Mouse (Mus musculus) spleen, adult 2 months (tissue): ENCODE results near the gene Ddx42. TPM values are rescaled to one million over a fixed set of nuclear protein-coding genes. Genes with fewer than 3 reads are reported as not detected.

Experiments used
- DNase-seq, 2 experiments: peaks; one replicate each; pipeline versions ENCODE4 v3.0.0 to v3.0.0-alpha.2; 2012 to 2021; ENCODE audit warnings: low spot score in 2 of 2, low read depth in 1 of 2
- H3K27ac ChIP-seq: fragments of 200-500 bp; 2 replicates; pipeline ENCODE4 v1.5.1; 2012; ENCODE audit warnings: low read length, inconsistent platforms; ENCODE audit not compliant: insufficient read depth
- H3K27me3 ChIP-seq: fragments of 200-500 bp; 2 replicates; pipeline ENCODE4 v1.6.1; 2012; ENCODE audit warnings: mild to moderate bottlenecking, moderate library complexity, low read length, inconsistent platforms; ENCODE audit not compliant: control insufficient read depth, insufficient read depth
- H3K36me3 ChIP-seq: fragments of 200-500 bp; 2 replicates; pipeline ENCODE4 v1.6.1; 2012; ENCODE audit warnings: mild to moderate bottlenecking, low read length, inconsistent platforms; ENCODE audit not compliant: control insufficient read depth, insufficient read depth
- H3K4me1 ChIP-seq: fragments of 200-500 bp; 2 replicates; pipeline ENCODE4 v1.6.1; 2011; ENCODE audit warnings: inconsistent platforms; ENCODE audit not compliant: control insufficient read depth, insufficient read depth, insufficient read length
- H3K4me3 ChIP-seq: fragments of 200-500 bp; 2 replicates; pipeline ENCODE4 v1.5.1; 2011; ENCODE audit warnings: mild to moderate bottlenecking, inconsistent platforms; ENCODE audit not compliant: insufficient read depth, insufficient read length; ENCODE audit errors: extremely low read depth
- CTCF ChIP-seq: fragments of 200-500 bp; IDR thresholded peaks from 2 replicates; pipeline ENCODE4 v1.5.1; 2011; ENCODE audit warnings: mild to moderate bottlenecking, inconsistent platforms; ENCODE audit not compliant: insufficient read depth, insufficient read length, insufficient replicate concordance; ENCODE audit errors: extremely low read depth
- POLR2A ChIP-seq: fragments of 200-500 bp; IDR thresholded peaks from 2 replicates; pipeline ENCODE4 v1.6.1; 2011; ENCODE audit warnings: low read depth, low read length, inconsistent platforms
- WGBS: fragments of 180-500 bp; shearing (Covaris S2); methylation state at CpG from one replicate; pipeline ENCODE4 v1.1.7; 2018; 5-methylcytosine and 5-hydroxymethylcytosine counted together
- polyA plus RNA-seq: library from polyadenylated mRNA; depleted of rRNA; stranded (reverse); fragments of >200 nt; gene quantifications from 2 replicates; pipeline ENCODE4 v1.2.3, GENCODE M21; 2012

The Ddx42 gene
- polyA plus RNA-seq, 1 experiment = 7.4 TPM

- Histone ChIP-seq H3K27me3 (no peaks in the 10 kb centered on the region), H3K4me3 (peak within 1 kb of the TSS; percentile 80), H3K36me3 (peaks cover 20% of the 10 kb centered on the region), H3K27ac (peak within 1 kb of the TSS; percentile 60), H3K4me1 (no peaks in the 10 kb centered on the region; the same call in 1 of the 2 replicates)
- peak; percentile 94 to 99 for DNase-seq
- TF ChIP-seq POLR2A = peak; percentile 63
- TF ChIP-seq CTCF = no peak
- 1% methylated on average over 42 of the region's 42 CpGs for WGBS
Observed at GRCm38 (mm10) chr11:106255685-106256451, 39.1 kb downstream of the Ddx42 start, which contains the start of the genes Ftsj3 and Psmc5. Gene Ftsj3, minus strand, starts transcription at chr11:106256079. Gene Psmc5, plus strand, starts transcription at chr11:106256154.

- no peak for TF ChIP-seq CTCF
- TF ChIP-seq POLR2A = no peak
- Histone ChIP-seq H3K4me3 (no peak overlapping the region; the same call in 1 of the 2 replicates), H3K4me1 (no peaks in the 10 kb centered on the region; the same call in 1 of the 2 replicates), H3K27me3 (no peaks in the 10 kb centered on the region), H3K27ac (no peak overlapping the region), H3K36me3 (peaks cover 26% of the 10 kb centered on the region)
- DNase-seq = no peak
- 75% methylated on average over 5 of the region's 5 CpGs for WGBS
Observed at GRCm38 (mm10) chr11:106256775-106257174, 40.0 kb downstream of the Ddx42 start.

GRCm38 (mm10) chr11:106260826-106261450, 44.2 kb downstream of the Ddx42 start:
- no peak for DNase-seq
- Histone ChIP-seq H3K27me3 (no peaks in the 10 kb centered on the region), H3K27ac (no peak overlapping the region), H3K36me3 (peaks cover 53% of the 10 kb centered on the region), H3K4me3 (no peak overlapping the region), H3K4me1 (no peaks in the 10 kb centered on the region; the same call in 1 of the 2 replicates)
- TF ChIP-seq POLR2A = no peak
- TF ChIP-seq CTCF = no peak
- 88% methylated on average over 14 of the region's 14 CpGs for WGBS

DNA sequence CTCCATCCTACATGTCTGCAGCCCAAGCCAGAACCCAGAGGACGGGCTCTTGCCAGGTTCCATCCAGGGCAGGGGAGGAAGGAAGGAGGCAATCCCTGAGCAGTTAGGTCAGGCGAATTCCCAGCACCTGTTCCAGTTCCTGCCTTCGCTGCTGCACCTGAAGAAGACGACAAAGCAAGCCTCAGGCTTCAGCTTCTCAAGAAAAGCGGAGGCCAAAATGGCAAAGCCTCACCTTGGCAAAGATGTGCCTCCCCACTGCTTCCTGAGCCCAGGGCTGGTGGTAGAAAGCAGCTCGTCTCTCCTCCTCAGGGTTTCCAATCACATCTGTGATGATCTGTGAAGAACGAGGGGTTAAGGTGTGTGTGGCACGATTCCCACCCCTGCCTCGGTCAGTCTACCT, 47.2 kb downstream of the Ddx42 start:
- 96% methylated on average over 9 of the region's 9 CpGs for WGBS
- H3K36me3 ChIP-seq = peaks cover 66% of the 10 kb centered on the region
- no peaks in the 10 kb centered on the region for H3K27me3 ChIP-seq
- H3K27ac ChIP-seq = no peak overlapping the region
- peaks cover 2% of the 10 kb centered on the region; the same call in 1 of the 2 replicates for H3K4me1 ChIP-seq
- no peak overlapping the region for H3K4me3 ChIP-seq
- no peak for DNase-seq
- TF ChIP-seq CTCF = no peak
- no peak for TF ChIP-seq POLR2A

DNA sequence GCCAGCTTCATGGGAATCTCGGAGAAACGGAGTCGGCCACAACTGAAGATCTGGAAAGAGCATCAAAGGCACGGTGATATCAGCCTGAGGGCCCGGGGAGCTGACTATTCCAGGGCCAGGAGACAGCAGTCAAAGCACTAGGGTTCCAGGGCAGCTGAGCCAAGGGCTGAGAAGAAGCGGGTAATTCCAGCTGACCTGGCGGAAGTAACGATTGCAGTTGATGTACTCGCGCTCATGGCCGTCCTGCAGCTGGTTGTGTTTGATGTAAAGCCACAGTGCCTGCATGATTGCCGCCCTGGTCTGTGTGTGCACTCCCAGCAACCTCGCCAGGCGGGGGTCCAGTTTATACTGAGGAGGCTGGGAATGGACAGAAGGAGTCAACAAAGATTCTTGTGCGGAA, 48.3 kb downstream of the Ddx42 start:
- 91% methylated on average over 15 of the region's 15 CpGs for WGBS

DNA sequence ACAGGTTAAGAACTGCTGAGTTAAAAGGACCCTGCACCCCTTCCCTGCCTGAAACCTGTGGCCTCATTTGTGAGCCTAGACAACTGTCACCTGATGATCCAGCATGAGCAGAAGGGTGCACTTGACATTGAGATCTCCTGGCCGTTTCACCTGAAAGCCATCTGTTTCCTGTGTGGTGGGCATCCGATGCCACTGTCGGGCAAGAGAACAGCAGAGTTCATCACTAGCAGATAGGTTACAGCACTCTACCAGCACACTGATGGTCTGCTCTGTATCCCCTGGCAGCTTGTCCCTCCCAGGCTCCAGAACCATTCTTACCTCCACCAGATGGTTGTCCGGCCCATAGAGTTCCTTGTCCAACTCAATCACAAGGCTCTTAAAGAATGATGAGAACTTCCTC, 48.8 kb downstream of the Ddx42 start:
- peaks cover 10% of the 10 kb centered on the region; the same call in 1 of the 2 replicates for H3K4me1 ChIP-seq
- no peaks in the 10 kb centered on the region for H3K27me3 ChIP-seq
- H3K27ac ChIP-seq = no peak overlapping the region
- 52% methylated on average over 4 of the region's 4 CpGs for WGBS
- no peak overlapping the region for H3K4me3 ChIP-seq
- DNase-seq = no peak
- no peak for TF ChIP-seq CTCF
- peaks cover 66% of the 10 kb centered on the region for H3K36me3 ChIP-seq

More for the DNA sequence above, 48.3 kb downstream of the Ddx42 start:
- Histone ChIP-seq H3K27me3 (no peaks in the 10 kb centered on the region), H3K4me1 (peaks cover 6% of the 10 kb centered on the region; the same call in 1 of the 2 replicates), H3K27ac (no peak overlapping the region), H3K4me3 (no peak overlapping the region), H3K36me3 (peaks cover 66% of the 10 kb centered on the region)
- no peak for DNase-seq
- TF ChIP-seq CTCF (no peak), POLR2A (no peak)

DNA sequence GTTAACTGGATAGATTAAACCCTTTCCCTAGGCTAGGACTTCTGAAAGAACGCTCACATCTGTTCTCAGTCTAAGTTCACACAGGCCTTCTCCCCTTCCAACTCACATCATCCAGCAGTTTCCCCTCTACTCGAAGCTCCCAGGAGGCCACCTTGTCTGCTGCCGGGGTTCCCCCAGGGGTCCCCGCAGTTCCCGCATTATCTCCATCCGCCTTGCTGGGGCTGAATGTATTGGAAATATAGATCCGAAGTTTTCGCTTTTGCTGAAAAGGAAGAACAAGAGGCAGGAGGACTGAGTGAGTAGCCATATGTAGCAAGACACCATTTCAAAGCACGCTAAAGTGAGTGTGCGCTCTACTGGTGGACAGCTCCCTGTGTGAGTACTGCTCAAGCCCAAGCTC, 49.7 kb downstream of the Ddx42 start:
- no peak for DNase-seq
- Histone ChIP-seq H3K27ac (no peak overlapping the region), H3K27me3 (no peaks in the 10 kb centered on the region), H3K4me3 (no peak overlapping the region), H3K4me1 (peaks cover 15% of the 10 kb centered on the region; the same call in 1 of the 2 replicates), H3K36me3 (peaks cover 58% of the 10 kb centered on the region)
- WGBS = 93% methylated on average over 10 of the region's 10 CpGs
- no peak for TF ChIP-seq CTCF
- TF ChIP-seq POLR2A = no peak
